Mouse (Mus musculus): ENCODE data around the gene Tbkbp1. TPM values are rescaled to one million over a fixed set of nuclear protein-coding genes. Genes with fewer than 3 reads are reported as not detected.

Gene Tbkbp1
- polyA plus RNA-seq, 1 experiment from 2014 or later: 2.8 TPM

DNA sequence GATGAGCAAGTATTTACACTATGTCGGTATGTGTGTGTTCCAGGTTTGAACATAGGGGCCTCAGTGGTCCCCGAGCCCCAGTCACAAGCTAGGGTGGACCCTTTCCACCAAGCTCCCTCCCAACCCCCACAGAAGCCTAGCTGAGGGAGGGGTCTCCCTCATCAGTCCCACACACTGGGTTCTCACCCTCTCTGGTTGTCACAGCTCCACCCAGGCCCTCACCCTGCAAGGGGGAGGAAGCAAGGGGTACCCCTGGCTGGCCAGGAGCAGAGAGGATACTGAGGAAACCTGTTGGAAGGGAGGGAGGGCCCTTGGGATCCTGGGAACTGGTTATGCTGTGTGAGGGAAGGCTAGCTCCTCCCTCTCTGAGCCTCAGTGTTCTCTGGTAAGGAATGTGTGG is 6.0 kb downstream of the Tbkbp1 start:
- peaks cover 17% of the 10 kb centered on the region for H3K27me3 ChIP-seq
- ATAC-seq (no peak), DNase-seq (ENCODE audit: low read depth, low spot score) (no peak)
- ChIA-PET POLR2A (interaction anchor here (0.7 kb wide), 2 partner anchors 29 to 37 kb away, joined by 3 read pairs; no protein-coding TSS in a partner anchor), CTCF (interaction anchor here (2.3 kb wide), 1 partner anchor 31 kb away, joined by 7 read pairs; no protein-coding TSS in a partner anchor)
- in situ Hi-C loops (cut with MboI; ENCODE audit: low pct_unique_long_range_greater_than_20kb): loop anchor here (5.0 kb wide), 2 partner anchors 43 to 73 kb away; no protein-coding TSS in a partner anchor
- TF ChIP-seq CTCF (IDR thresholded peaks at IDR 0.05): no peak

DNA sequence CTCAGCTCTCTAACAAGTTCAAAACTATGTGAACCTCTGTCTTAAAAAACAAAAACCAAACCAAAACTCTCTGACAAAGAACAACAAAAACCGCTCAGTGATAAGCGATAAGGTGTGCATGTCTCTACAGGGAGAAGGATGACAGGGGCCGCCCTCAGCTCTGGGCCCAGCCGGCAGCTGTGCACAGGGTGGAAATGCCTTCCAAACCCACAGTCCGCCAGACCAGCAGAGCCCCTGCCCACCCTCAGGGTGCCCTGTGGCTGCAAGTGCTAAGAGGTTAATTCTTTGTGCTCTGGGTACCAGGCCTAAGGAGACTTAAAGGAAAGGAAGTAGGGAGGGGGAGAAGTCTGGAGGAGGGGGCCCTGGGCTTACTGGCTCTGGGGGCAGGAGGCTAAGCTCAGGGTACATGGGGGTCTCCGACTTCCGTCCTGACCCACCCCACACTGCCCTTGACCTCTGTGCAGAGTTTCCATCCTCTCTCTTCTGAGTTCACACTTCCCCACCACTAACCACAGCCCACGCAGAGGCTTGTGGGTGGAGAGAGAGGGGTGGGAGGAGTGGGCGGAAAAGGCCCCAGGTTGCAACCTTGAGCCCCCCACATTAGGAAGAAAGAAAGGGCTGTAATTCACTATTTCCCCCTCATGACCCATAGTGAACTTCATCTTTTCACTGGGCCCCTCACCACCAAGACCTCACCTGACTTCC is 7.9 kb downstream of the Tbkbp1 start:
- CTCF ChIA-PET: interaction anchor here (0.8 to 0.9 kb wide), 2 partner anchors 9 to 41 kb away, joined by 3 read pairs; no protein-coding TSS in a partner anchor
- in situ Hi-C loops (cut with MboI; ENCODE audit: low pct_unique_long_range_greater_than_20kb): no loop called here
- DNase-seq (ENCODE audit: low read depth, low spot score): no peak
- POLR2A ChIA-PET: interaction anchor here (1.4 kb wide), 1 partner anchor 20 kb away, joined by 3 read pairs; no protein-coding TSS in a partner anchor
- TF ChIP-seq CTCF (IDR thresholded peaks at IDR 0.05): no peak
- ATAC-seq: no peak
- peaks cover 12% of the 10 kb centered on the region for H3K27me3 ChIP-seq

GRCm38 (mm10) chr11:97142159-97142608 is 9.1 kb downstream of the Tbkbp1 start:
- ATAC-seq (no peak), DNase-seq (ENCODE audit: low read depth, low spot score) (no peak)
- peaks cover 3% of the 10 kb centered on the region for H3K27me3 ChIP-seq
- CTCF ChIA-PET: interaction anchor here (0.9 kb wide), 1 partner anchor 40 kb away, joined by 3 read pairs; no protein-coding TSS in a partner anchor
- in situ Hi-C loops (cut with MboI; ENCODE audit: low pct_unique_long_range_greater_than_20kb): no loop called here
- no peak for TF ChIP-seq CTCF (IDR thresholded peaks at IDR 0.05)
- POLR2A ChIA-PET: interaction anchor here (0.6 to 1.4 kb wide), 2 partner anchors 21 to 131 kb away, joined by 3 to 7 read pairs; no protein-coding TSS in a partner anchor

DNA sequence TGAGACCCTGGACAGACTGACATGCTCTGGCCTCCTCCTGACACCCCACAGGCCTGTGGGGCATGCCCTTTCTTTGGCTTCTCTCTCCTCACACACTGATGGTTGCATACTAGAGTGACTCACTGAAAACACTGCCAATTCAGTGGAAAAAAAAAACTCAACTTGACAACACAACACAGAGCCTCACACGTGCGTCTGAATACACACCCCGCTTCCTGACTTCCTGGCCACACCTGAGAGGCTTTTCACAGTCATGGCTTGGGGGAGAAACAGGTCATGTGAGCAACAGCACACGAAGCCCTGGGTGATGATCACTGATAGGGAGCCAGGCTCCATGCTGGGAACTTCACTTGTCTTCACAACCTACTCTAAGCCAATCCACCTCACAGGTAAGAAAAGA is 10.5 kb downstream of the Tbkbp1 start:
- POLR2A ChIA-PET: no interaction called here
- in situ Hi-C loops (cut with MboI; ENCODE audit: low pct_unique_long_range_greater_than_20kb): no loop called here
- ATAC-seq (no peak), DNase-seq (ENCODE audit: low read depth, low spot score) (no peak)
- CTCF ChIA-PET: no interaction called here
- no peak for TF ChIP-seq CTCF (IDR thresholded peaks at IDR 0.05)
- H3K27me3 ChIP-seq: peaks cover 5% of the 10 kb centered on the region

GRCm38 (mm10) chr11:97139256-97139655 is 12.0 kb downstream of the Tbkbp1 start:
- peaks cover 15% of the 10 kb centered on the region for H3K27me3 ChIP-seq
- ChIA-PET POLR2A (no interaction called here), CTCF (no interaction called here)
- ATAC-seq (no peak), DNase-seq (ENCODE audit: low read depth, low spot score) (no peak)
- in situ Hi-C loops (cut with MboI; ENCODE audit: low pct_unique_long_range_greater_than_20kb): no loop called here
- no peak for TF ChIP-seq CTCF (IDR thresholded peaks at IDR 0.05)

- CTCF ChIA-PET: no interaction called here
- ATAC-seq: no peak
- peaks cover 21% of the 10 kb centered on the region for H3K27me3 ChIP-seq
- no peak for TF ChIP-seq CTCF (IDR thresholded peaks at IDR 0.05)
- in situ Hi-C loops (cut with MboI; ENCODE audit: low pct_unique_long_range_greater_than_20kb): no loop called here
- DNase-seq (ENCODE audit: low read depth, low spot score): no peak
- POLR2A ChIA-PET: no interaction called here
Observed at GRCm38 (mm10) chr11:97138554-97139226, 12.6 kb downstream of the Tbkbp1 start.

GRCm38 (mm10) chr11:97133270-97133669 is 18.0 kb downstream of the Tbkbp1 start:
- ChIA-PET CTCF (no interaction called here), POLR2A (no interaction called here)
- ATAC-seq: no peak
- no peak for DNase-seq (ENCODE audit: low read depth, low spot score)
- no peak for TF ChIP-seq CTCF (IDR thresholded peaks at IDR 0.05)
- in situ Hi-C loops (cut with MboI; ENCODE audit: low pct_unique_long_range_greater_than_20kb): no loop called here
- peaks cover 60% of the 10 kb centered on the region for H3K27me3 ChIP-seq

- DNase-seq (ENCODE audit: low read depth, low spot score) (no peak), ATAC-seq (no peak)
- ChIA-PET POLR2A (no interaction called here), CTCF (no interaction called here)
- H3K27me3 ChIP-seq: peaks cover 63% of the 10 kb centered on the region
- in situ Hi-C loops (cut with MboI; ENCODE audit: low pct_unique_long_range_greater_than_20kb): no loop called here
- TF ChIP-seq CTCF (IDR thresholded peaks at IDR 0.05): no peak
Observed at GRCm38 (mm10) chr11:97132185-97132584, 19.1 kb downstream of the Tbkbp1 start.

- in situ Hi-C loops (cut with MboI; ENCODE audit: low pct_unique_long_range_greater_than_20kb): no loop called here
- H3K27me3 ChIP-seq: peaks cover 61% of the 10 kb centered on the region
- TF ChIP-seq CTCF (IDR thresholded peaks at IDR 0.05): no peak
- ChIA-PET CTCF (no interaction called here), POLR2A (no interaction called here)
- ATAC-seq (no peak), DNase-seq (ENCODE audit: low read depth, low spot score) (no peak)
Observed at GRCm38 (mm10) chr11:97131683-97132082, 19.6 kb downstream of the Tbkbp1 start.

DNA sequence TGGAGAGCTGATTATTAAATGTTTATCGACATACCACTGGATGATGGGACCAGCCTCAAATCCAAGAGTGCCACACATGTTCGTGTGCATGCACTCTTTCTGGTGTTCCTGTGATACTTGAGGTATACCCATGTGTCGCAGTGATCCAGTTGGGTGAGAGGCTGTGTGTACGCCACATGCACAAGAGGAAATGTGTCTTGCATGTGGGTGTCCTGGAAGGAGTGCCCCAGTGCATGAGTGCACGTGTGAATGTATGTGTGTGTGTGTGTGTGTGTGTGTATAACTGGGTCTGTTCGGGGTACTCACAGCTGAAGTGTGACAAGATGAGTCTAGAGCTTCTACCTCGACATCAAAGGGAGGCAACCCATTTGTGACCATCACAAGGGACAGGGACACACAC is 21.0 kb downstream of the Tbkbp1 start:
- no peak for ATAC-seq
- no peak for DNase-seq (ENCODE audit: low read depth, low spot score)
- CTCF ChIA-PET: no interaction called here
- H3K27me3 ChIP-seq: peaks cover 66% of the 10 kb centered on the region
- in situ Hi-C loops (cut with MboI; ENCODE audit: low pct_unique_long_range_greater_than_20kb): no loop called here
- TF ChIP-seq CTCF (IDR thresholded peaks at IDR 0.05): no peak
- POLR2A ChIA-PET: interaction anchor here (0.6 to 0.7 kb wide), 3 partner anchors 14 to 957 kb away, joined by 4 to 5 read pairs (median 5); no protein-coding TSS in a partner anchor

GRCm38 (mm10) chr11:97128956-97129355 is 22.3 kb downstream of the Tbkbp1 start:
- TF ChIP-seq CTCF (IDR thresholded peaks at IDR 0.05): no peak

More at GRCm38 (mm10) chr11:97128956-97129355, 22.3 kb downstream of the Tbkbp1 start:
- DNase-seq (ENCODE audit: low read depth, low spot score) (no peak), ATAC-seq (no peak)
- ChIA-PET POLR2A (no interaction called here), CTCF (no interaction called here)
- peaks cover 57% of the 10 kb centered on the region for H3K27me3 ChIP-seq
- in situ Hi-C loops (cut with MboI; ENCODE audit: low pct_unique_long_range_greater_than_20kb): no loop called here
